Mouse (Mus musculus) kidney, postnatal 4 days (tissue): ENCODE data around the gene Epha3.

Source experiments
- DNase-seq, 2 experiments: peaks; one replicate each; pipeline ENCODE4 v3.0.0; 2021; ENCODE audit warnings: mixed read lengths in 2 of 2

Gene Epha3

GRCm38 (mm10) chr16:63782101-63782500 is 81.9 kb downstream of the Epha3 start:
- no peak for DNase-seq

- no peak for DNase-seq
Measured at GRCm38 (mm10) chr16:63780151-63780550, 83.8 kb downstream of the Epha3 start.

GRCm38 (mm10) chr16:63777811-63778210 is 86.2 kb downstream of the Epha3 start:
- no peak for DNase-seq

GRCm38 (mm10) chr16:63772566-63772965 is 91.4 kb downstream of the Epha3 start:
- no peak for DNase-seq

- DNase-seq = no peak
Measured at GRCm38 (mm10) chr16:63767589-63767988, 96.4 kb downstream of the Epha3 start.

- DNase-seq = no peak
Measured at GRCm38 (mm10) chr16:63761177-63761576, 102.8 kb downstream of the Epha3 start.

GRCm38 (mm10) chr16:63760112-63760511 is 103.9 kb downstream of the Epha3 start:
- DNase-seq = no peak

- DNase-seq = no peak
Measured at GRCm38 (mm10) chr16:63753052-63753451, 110.9 kb downstream of the Epha3 start.

GRCm38 (mm10) chr16:63747817-63748216 is 116.2 kb downstream of the Epha3 start:
- DNase-seq = no peak

- no peak for DNase-seq
Measured at GRCm38 (mm10) chr16:63745465-63745864, 118.5 kb downstream of the Epha3 start.

- no peak for DNase-seq
Measured at GRCm38 (mm10) chr16:63743208-63743854, 120.6 kb downstream of the Epha3 start.

- DNase-seq = no peak
Measured at GRCm38 (mm10) chr16:63719235-63719634, 144.7 kb downstream of the Epha3 start.

GRCm38 (mm10) chr16:63717317-63717716 is 146.7 kb downstream of the Epha3 start:
- DNase-seq = no peak

GRCm38 (mm10) chr16:63706912-63707868 is 156.8 kb downstream of the Epha3 start:
- peak in 1 of 2 experiments; percentile 10 for DNase-seq

- no peak for DNase-seq
Measured at GRCm38 (mm10) chr16:63689371-63689770, 174.6 kb downstream of the Epha3 start.

GRCm38 (mm10) chr16:63684211-63684610 is 179.8 kb downstream of the Epha3 start:
- no peak for DNase-seq

- DNase-seq = no peak
Measured at GRCm38 (mm10) chr16:63674426-63674825, 189.5 kb downstream of the Epha3 start.

GRCm38 (mm10) chr16:63673236-63673840 is 190.6 kb downstream of the Epha3 start:
- DNase-seq = no peak

GRCm38 (mm10) chr16:63665897-63666464 is 198.0 kb downstream of the Epha3 start:
- DNase-seq = no peak

- DNase-seq = no peak
Measured at GRCm38 (mm10) chr16:63658302-63658974, 205.5 kb downstream of the Epha3 start.

- DNase-seq = no peak
Measured at GRCm38 (mm10) chr16:63657743-63658142, 206.2 kb downstream of the Epha3 start.

- no peak for DNase-seq
Measured at GRCm38 (mm10) chr16:63653393-63653918, 210.5 kb downstream of the Epha3 start.
